Mouse (Mus musculus) testis, adult 2 months (tissue): Measurements from ENCODE around the gene Saal1.

Source experiments
- CTCF ChIP-seq: fragments of 200-500 bp; IDR thresholded peaks from 2 replicates; pipeline ENCODE4 v1.5.1; 2012; ENCODE audit warnings: low read depth, mild to moderate bottlenecking, inconsistent platforms, low read length, moderate library complexity; ENCODE audit not compliant: control insufficient read depth, insufficient read depth, insufficient replicate concordance
- POLR2A ChIP-seq: fragments of 200-500 bp; IDR thresholded peaks from 2 replicates; pipeline ENCODE4 v1.6.1; 2012; ENCODE audit warnings: low read depth, mild to moderate bottlenecking, inconsistent platforms, low read length, moderate library complexity; ENCODE audit not compliant: control insufficient read depth

DNA sequence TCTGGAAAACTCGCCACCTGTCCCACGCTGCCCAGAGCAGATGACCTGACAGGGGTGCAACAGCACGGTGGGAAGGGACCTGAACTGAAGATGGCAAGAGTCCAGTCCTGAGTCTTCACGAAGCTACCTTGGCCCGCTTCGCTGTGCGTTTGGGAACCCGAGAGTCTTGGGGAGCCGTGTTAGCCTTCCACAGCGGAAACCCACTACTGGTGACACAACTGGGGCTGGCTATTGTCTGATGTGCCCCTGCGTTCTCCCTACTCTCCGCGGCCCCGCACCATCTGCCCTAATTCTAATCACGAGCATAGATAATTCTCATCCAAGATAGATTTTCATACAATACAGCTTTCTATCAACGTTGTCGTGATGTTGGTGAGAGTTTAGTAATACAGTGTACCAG, 70.4 kb downstream of the Saal1 start:
- TF ChIP-seq CTCF: no peak
- TF ChIP-seq POLR2A: no peak
